Mouse (Mus musculus): ENCODE results near the gene Gm8653. TPM values are rescaled to one million over a fixed set of nuclear protein-coding genes. Genes with fewer than 3 reads are reported as not detected.
"Not testable (repeated sequence)": the region's sequence is repeated elsewhere in the genome, so short reads cannot be mapped to it uniquely, and the experiment has no call there.

Gm8653 gene
- total RNA-seq (2015) (not detected in 2 replicates), total RNA-seq (2017) (not detected in 2 replicates)

- not testable (repeated sequence) for ATAC-seq (replicated peaks; ENCODE audit: poor library complexity)
Measured at GRCm38 (mm10) chr7:22201164-22201563, at the start of gene Gm8653. Gene Gm8653 (minus strand): TSS chr7:22201264.

GRCm38 (mm10) chr7:22229384-22229783, 28.3 kb upstream of the Gm8653 start, which contains the start of gene Gm8453:
Gene Gm8453 (minus strand): TSS chr7:22229484.
- ATAC-seq (replicated peaks; ENCODE audit: poor library complexity), result not testable (repeated sequence)

- not testable (repeated sequence) for ATAC-seq (replicated peaks; ENCODE audit: poor library complexity)
Measured at GRCm38 (mm10) chr7:22189077-22189476, 12.0 kb downstream of the Gm8653 start, which contains the start of gene Vmn1r143. Gene Vmn1r143 (plus strand): TSS chr7:22189377.

- ATAC-seq (replicated peaks; ENCODE audit: poor library complexity), result not testable (repeated sequence)
Measured at GRCm38 (mm10) chr7:22163935-22164334, 37.1 kb downstream of the Gm8653 start, which contains the start of gene Vmn1r142. Gene Vmn1r142 (minus strand): TSS chr7:22164035.

Other genes with a start within 250 kb of the Gm8653 start
- gene Vmn1r137, start 206.7 kb downstream of the Gm8653 start, total RNA-seq (2015), result not detected in 2 replicates
- gene Vmn1r137, start 206.7 kb downstream of the Gm8653 start, total RNA-seq (2017), result not detected in 2 replicates
- gene Vmn1r138, start 172.4 kb downstream of the Gm8653 start, total RNA-seq (2015), result not detected in 2 replicates
- gene Vmn1r138, start 172.4 kb downstream of the Gm8653 start, total RNA-seq (2017), result not detected in 2 replicates
- gene Gm6176, start 145.0 kb downstream of the Gm8653 start, total RNA-seq (2015), result not detected in 2 replicates
- not detected in 2 replicates for gene Gm6176, start 145.0 kb downstream of the Gm8653 start, total RNA-seq (2017)
- gene Vmn1r139, start 132.2 kb downstream of the Gm8653 start, total RNA-seq (2015), result not detected in 2 replicates
- gene Vmn1r139, start 132.2 kb downstream of the Gm8653 start, total RNA-seq (2017), result not detected in 2 replicates
- not detected in 2 replicates for gene Gm16451, start 83.0 kb downstream of the Gm8653 start, total RNA-seq (2015)
- not detected in 2 replicates for gene Gm16451, start 83.0 kb downstream of the Gm8653 start, total RNA-seq (2017)
- gene Gm10666, start 66.5 kb downstream of the Gm8653 start, total RNA-seq (2015), result not detected in 2 replicates
- gene Gm10666, start 66.5 kb downstream of the Gm8653 start, total RNA-seq (2017), result not detected in 2 replicates
- not detected in 2 replicates for gene Vmn1r142, start 37.2 kb downstream of the Gm8653 start, total RNA-seq (2015)
- gene Vmn1r142, start 37.2 kb downstream of the Gm8653 start, total RNA-seq (2017), result not detected in 2 replicates
- not detected in 2 replicates for gene Vmn1r143, start 11.9 kb downstream of the Gm8653 start, total RNA-seq (2015)
- not detected in 2 replicates for gene Vmn1r143, start 11.9 kb downstream of the Gm8653 start, total RNA-seq (2017)
- not detected in 2 replicates for gene Gm8453, start 28.2 kb upstream of the Gm8653 start, total RNA-seq (2015)
- not detected in 2 replicates for gene Gm8453, start 28.2 kb upstream of the Gm8653 start, total RNA-seq (2017)
- gene Gm4187, start 128.5 kb upstream of the Gm8653 start, total RNA-seq (2015), result not detected in 2 replicates
- not detected in 2 replicates for gene Gm4187, start 128.5 kb upstream of the Gm8653 start, total RNA-seq (2017)
- gene Gm8660, start 169.8 kb upstream of the Gm8653 start, total RNA-seq (2015), result not detected in 2 replicates
- not detected in 2 replicates for gene Gm8660, start 169.8 kb upstream of the Gm8653 start, total RNA-seq (2017)
- not detected in 2 replicates for gene Vmn1r148, start 212.3 kb upstream of the Gm8653 start, total RNA-seq (2015)
- gene Vmn1r148, start 212.3 kb upstream of the Gm8653 start, total RNA-seq (2017), result not detected in 2 replicates
- not detected in 2 replicates for gene Vmn1r149, start 237.0 kb upstream of the Gm8653 start, total RNA-seq (2015)
- not detected in 2 replicates for gene Vmn1r149, start 237.0 kb upstream of the Gm8653 start, total RNA-seq (2017)